Mouse (Mus musculus) MEL (cell line): ENCODE measurements around the gene Fam234b. TPM values are rescaled to one million over a fixed set of nuclear protein-coding genes. Genes with fewer than 3 reads are reported as not detected.

ENCODE experiments used
- DNase-seq: peaks from one replicate; pipeline ENCODE4 v3.0.0; 2011; ENCODE audit warnings: low read depth, low spot score
- H3K27ac ChIP-seq: 2 replicates; pipeline ENCODE4 v1.5.1; 2012; ENCODE audit warnings: low read depth, mild to moderate bottlenecking, control low read depth, low read length, moderate library complexity; ENCODE audit not compliant: control insufficient read depth
- H3K27me3 ChIP-seq, 2 experiments: fragments of 150-350 bp in 1 of 2; sonication (generic) in 1 of 2; 2 replicates each; pipeline ENCODE4 v1.6.1; 2012; ENCODE audit warnings: low read length in 2 of 2, mild to moderate bottlenecking in 2 of 2, improper control_type of control experiment in 1 of 2, moderate library complexity in 1 of 2; ENCODE audit not compliant: insufficient read depth in 2 of 2, control insufficient read depth in 1 of 2
- H3K36me3 ChIP-seq, 2 experiments: 2 replicates each; pipeline ENCODE4 v1.6.1; 2012 to 2014; ENCODE audit warnings: low read length in 2 of 2, improper control_type of control experiment in 1 of 2, inconsistent platforms in 1 of 2, mild to moderate bottlenecking in 1 of 2; ENCODE audit not compliant: insufficient read depth in 2 of 2, control insufficient read depth in 1 of 2
- H3K4me1 ChIP-seq, 2 experiments: fragments of 150-350 bp in 1 of 2; sonication (generic) in 1 of 2; 2 replicates each; pipeline ENCODE4 v1.6.1; 2012; ENCODE audit warnings: low read length in 2 of 2, improper control_type of control experiment in 1 of 2, mild to moderate bottlenecking in 1 of 2; ENCODE audit not compliant: insufficient read depth in 2 of 2, control insufficient read depth in 1 of 2
- H3K4me3 ChIP-seq, 2 experiments: fragments of 150-350 bp in 1 of 2; sonication (generic) in 1 of 2; 2 replicates each; pipeline ENCODE4 v1.5.1; 2012; ENCODE audit warnings: low read depth in 2 of 2, low read length in 2 of 2, mild to moderate bottlenecking in 2 of 2, moderate library complexity in 2 of 2, control low read depth in 1 of 2, improper control_type of control experiment in 1 of 2; ENCODE audit not compliant: control insufficient read depth in 1 of 2, insufficient read depth in 1 of 2
- H3K79me2 ChIP-seq: 2 replicates; pipeline ENCODE4 v1.6.1; 2012; ENCODE audit warnings: mild to moderate bottlenecking, low read length, moderate library complexity; ENCODE audit not compliant: control insufficient read depth, poor library complexity, insufficient read depth
- H3K9ac ChIP-seq: 2 replicates; pipeline ENCODE4 v1.6.1; 2012; ENCODE audit warnings: low read depth, mild to moderate bottlenecking, control low read depth, low read length, moderate library complexity; ENCODE audit not compliant: control insufficient read depth, poor library complexity, severe bottlenecking
- H3K9me3 ChIP-seq: fragments of 150-350 bp; sonication (generic); replicated peaks from 2 replicates; pipeline ENCODE4 v1.6.1; 2012; ENCODE audit warnings: mild to moderate bottlenecking, low read length, improper control_type of control experiment, moderate library complexity; ENCODE audit not compliant: insufficient read depth
- CHD1 ChIP-seq: IDR thresholded peaks from 2 replicates; pipeline ENCODE4 v1.6.1; 2012; ENCODE audit warnings: low read depth, mild to moderate bottlenecking, inconsistent platforms, low read length, improper control_type of control experiment
- CHD2 ChIP-seq: IDR thresholded peaks from 2 replicates; pipeline ENCODE4 v1.6.1; 2011; ENCODE audit warnings: low read length, improper control_type of control experiment
- CTCF ChIP-seq, 3 experiments: IDR thresholded peaks in 2 of 3; conservative IDR thresholded peaks in 1 of 3; 2 replicates each; pipeline ENCODE4 v1.5.1; 2011 to 2012; ENCODE audit warnings: low read length in 3 of 3, low read depth in 2 of 3, mild to moderate bottlenecking in 2 of 3, improper control_type of control experiment in 1 of 3, inconsistent platforms in 1 of 3, mixed read lengths in 1 of 3, moderate library complexity in 1 of 3; ENCODE audit not compliant: control insufficient read depth in 1 of 3, insufficient read depth in 1 of 3, poor library complexity in 1 of 3, severe bottlenecking in 1 of 3
- E2F4 ChIP-seq: IDR thresholded peaks from 2 replicates; pipeline ENCODE4 v1.6.1; 2011; ENCODE audit warnings: low read depth, low read length, improper control_type of control experiment, borderline replicate concordance
- ELF1 ChIP-seq: IDR thresholded peaks from 2 replicates; pipeline ENCODE4 v1.6.1; 2014; ENCODE audit warnings: low read depth, mild to moderate bottlenecking, inconsistent platforms, low read length, improper control_type of control experiment, moderate library complexity
- ETS1 ChIP-seq: IDR thresholded peaks from 2 replicates; pipeline ENCODE4 v1.6.1; 2012; ENCODE audit warnings: low read depth, mild to moderate bottlenecking, inconsistent platforms, low read length, improper control_type of control experiment, moderate library complexity
- GABPA ChIP-seq: IDR thresholded peaks from 2 replicates; pipeline ENCODE4 v1.6.1; 2012; ENCODE audit warnings: low read depth, mild to moderate bottlenecking, inconsistent platforms, low read length, improper control_type of control experiment, moderate library complexity
- GATA1 ChIP-seq: IDR thresholded peaks from 2 replicates; pipeline ENCODE4 v1.6.1; 2011; ENCODE audit warnings: low read depth, low read length, improper control_type of control experiment
- HCFC1 ChIP-seq: IDR thresholded peaks from 2 replicates; pipeline ENCODE4 v1.6.1; 2012; ENCODE audit warnings: low read depth, mild to moderate bottlenecking, inconsistent platforms, low read length, improper control_type of control experiment, moderate library complexity
- JUND ChIP-seq: IDR thresholded peaks from 2 replicates; pipeline ENCODE4 v1.6.1; 2011; ENCODE audit warnings: low read depth, mild to moderate bottlenecking, improper control_type of control experiment, low read length
- KAT2A ChIP-seq: conservative IDR thresholded peaks from 2 replicates; pipeline ENCODE4 v1.6.1; 2012; ENCODE audit warnings: low read depth, low read length, improper control_type of control experiment, inconsistent platforms
- MAFK ChIP-seq: IDR thresholded peaks from 2 replicates; pipeline ENCODE4 v1.6.1; 2011; ENCODE audit warnings: low read depth, mild to moderate bottlenecking, low read length, improper control_type of control experiment, borderline replicate concordance
- MAX ChIP-seq: IDR thresholded peaks from 2 replicates; pipeline ENCODE4 v1.6.1; 2011; ENCODE audit warnings: low read length, improper control_type of control experiment
- MAZ ChIP-seq: IDR thresholded peaks from 2 replicates; pipeline ENCODE4 v1.6.1; 2012; ENCODE audit warnings: low read depth, mild to moderate bottlenecking, inconsistent platforms, low read length, improper control_type of control experiment
- MXI1 ChIP-seq: IDR thresholded peaks from 2 replicates; pipeline ENCODE4 v1.6.1; 2011; ENCODE audit warnings: mild to moderate bottlenecking, low read depth, low read length, improper control_type of control experiment
- MYC ChIP-seq: IDR thresholded peaks from 2 replicates; pipeline ENCODE4 v1.6.1; 2011; ENCODE audit warnings: low read depth, mild to moderate bottlenecking, low read length, improper control_type of control experiment, moderate library complexity
- NELFE ChIP-seq: IDR thresholded peaks from 2 replicates; pipeline ENCODE4 v1.6.1; 2011; ENCODE audit warnings: low read depth, low read length, improper control_type of control experiment
- NRF1 ChIP-seq: IDR thresholded peaks from 2 replicates; pipeline ENCODE4 v1.6.1; 2014; ENCODE audit warnings: low read depth, mild to moderate bottlenecking, inconsistent platforms, low read length, improper control_type of control experiment, moderate library complexity; ENCODE audit not compliant: poor library complexity, insufficient read depth, severe bottlenecking
- RAD21 ChIP-seq: IDR thresholded peaks from 2 replicates; pipeline ENCODE4 v1.6.1; 2011; ENCODE audit warnings: mild to moderate bottlenecking, low read depth, low read length, improper control_type of control experiment
- SIN3A ChIP-seq: IDR thresholded peaks from 2 replicates; pipeline ENCODE4 v1.6.1; 2012; ENCODE audit warnings: low read length, improper control_type of control experiment, inconsistent platforms
- SMC3 ChIP-seq: IDR thresholded peaks from 2 replicates; pipeline ENCODE4 v1.6.1; 2011; ENCODE audit warnings: low read depth, low read length, improper control_type of control experiment
- TCF12 ChIP-seq: IDR thresholded peaks from 2 replicates; pipeline ENCODE4 v1.6.1; 2014; ENCODE audit warnings: low read depth, mild to moderate bottlenecking, inconsistent platforms, low read length, improper control_type of control experiment, moderate library complexity
- UBTF ChIP-seq: IDR thresholded peaks from 2 replicates; pipeline ENCODE4 v1.6.1; 2012; ENCODE audit warnings: low read depth, mild to moderate bottlenecking, inconsistent platforms, low read length, improper control_type of control experiment, moderate library complexity, borderline replicate concordance; ENCODE audit not compliant: insufficient read depth
- USF1 ChIP-seq: IDR thresholded peaks from 2 replicates; pipeline ENCODE4 v1.6.1; 2014; ENCODE audit warnings: low read depth, mild to moderate bottlenecking, inconsistent platforms, low read length, improper control_type of control experiment, moderate library complexity
- ZC3H11A ChIP-seq: IDR thresholded peaks from 2 replicates; pipeline ENCODE4 v1.6.1; 2012; ENCODE audit warnings: low read depth, mild to moderate bottlenecking, inconsistent platforms, low read length, improper control_type of control experiment
- ZKSCAN1 ChIP-seq: IDR thresholded peaks from 2 replicates; pipeline ENCODE4 v1.6.1; 2012; ENCODE audit warnings: low read depth, mild to moderate bottlenecking, inconsistent platforms, low read length, improper control_type of control experiment, moderate library complexity
- ZMIZ1 ChIP-seq: IDR thresholded peaks from 2 replicates; pipeline ENCODE4 v1.6.1; 2012; ENCODE audit warnings: low read depth, mild to moderate bottlenecking, inconsistent platforms, low read length, improper control_type of control experiment, moderate library complexity
- ZNF384 ChIP-seq: IDR thresholded peaks from 2 replicates; pipeline ENCODE4 v1.6.1; 2012; ENCODE audit warnings: low read depth, mild to moderate bottlenecking, inconsistent platforms, low read length, improper control_type of control experiment
- polyA plus RNA-seq, 2 experiments: library from polyadenylated mRNA; stranded (reverse) in 1 of 2; unstranded in 1 of 2; fragments of >175 nt in 1 of 2; fragments of >200 nt in 1 of 2; gene quantifications; 2 replicates each; pipeline versions ENCODE4 v1.2.1 to v1.2.4; 2012; ENCODE audit warnings: low replicate concordance in 2 of 2, low read depth in 1 of 2; ENCODE audit not compliant: insufficient read length in 2 of 2, insufficient read depth in 1 of 2, missing spikeins in 1 of 2
- total RNA-seq: library from RNA; depleted of rRNA; stranded (reverse); fragments of 300-350 nt; gene quantifications from 2 replicates; pipeline ENCODE4 v1.2.3, GENCODE M21; 2012

Gene Fam234b
- total and polyA plus RNA-seq, 3 experiments: 12.2 to 20.5 TPM; not detected in 1

GRCm38 (mm10) chr6:135182925-135183324 lies 14.9 kb upstream of the Fam234b start (continued):
- TF ChIP-seq MXI1 (peak; percentile 5; the same call in 1 of the 2 replicates), KAT2A (no peak), NRF1 (no peak), CHD2 (no peak), SMC3 (no peak), MAX (no peak), SIN3A (no peak), HCFC1 (peak; percentile 54; the same call in 1 of the 2 replicates), GATA1 (0 out of 2 replicates have a peak, but pooled peaks have one; percentile 3), GABPA (no peak), TCF12 (0 out of 2 replicates have a peak, but pooled peaks have one; percentile 13), ZKSCAN1 (no peak), MAFK (no peak), CHD1 (no peak), JUND (no peak), MYC (no peak), USF1 (no peak), NELFE (no peak), E2F4 (no peak), ZNF384 (no peak), CTCF (IDR thresholded peaks at IDR 0.05 in 2 of 3, conservative IDR thresholded peaks at IDR 0.05 in 1 of 3; ENCODE audit: control insufficient read depth in 1 of 3, insufficient read depth in 1 of 3, low read depth in 2 of 3, low read length in 3 of 3, poor library complexity in 1 of 3, severe bottlenecking in 1 of 3) (peak; percentile 50 to 82 (median 65))

GRCm38 (mm10) chr6:135183961-135184360 lies 13.8 kb upstream of the Fam234b start:
- Histone ChIP-seq H3K4me1 (peaks cover 0 to 6% of the 10 kb centered on the region in 2 experiments; a peak in 2 of 4 replicates), H3K36me3 (peaks cover 0 to 5% of the 10 kb centered on the region in 2 experiments; a peak in 2 of 4 replicates), H3K4me3 (peak overlapping the region; percentile 24 to 26), H3K27me3 (no peaks in the 10 kb centered on the region; a peak in 2 of 4 replicates), H3K9ac (peak overlapping the region; percentile 46; the same call in 1 of the 2 replicates), H3K9me3 (no peaks in the 10 kb centered on the region), H3K27ac (no peak overlapping the region)
- DNase-seq: peak; percentile 31
- TF ChIP-seq UBTF (no peak), SMC3 (peak; percentile 12; the same call in 1 of the 2 replicates), ZNF384 (no peak), MAZ (no peak), RAD21 (peak; percentile 20), NELFE (no peak), ZC3H11A (0 out of 2 replicates have a peak, but pooled peaks have one; percentile 20), KAT2A (no peak), ZKSCAN1 (no peak), ZMIZ1 (no peak), MXI1 (no peak), ELF1 (no peak), CTCF (IDR thresholded peaks at IDR 0.05 in 2 of 3, conservative IDR thresholded peaks at IDR 0.05 in 1 of 3; ENCODE audit: control insufficient read depth in 1 of 3, insufficient read depth in 1 of 3, low read depth in 2 of 3, low read length in 3 of 3, poor library complexity in 1 of 3, severe bottlenecking in 1 of 3) (peak in 1 of 3 experiments; percentile 26; a peak in 2 of 6 replicates), MYC (no peak), SIN3A (no peak), ETS1 (no peak)
- TF ChIP-seq, all 39 proteins: peak for 4
- H3K79me2 ChIP-seq: no peaks in the 10 kb centered on the region
